Mouse (Mus musculus) lung, embryonic 16.5 days (tissue): ENCODE measurements around the gene Dock8. TPM values are rescaled to one million over a fixed set of nuclear protein-coding genes. Genes with fewer than 3 reads are reported as not detected.

ENCODE experiments used
- ATAC-seq: fragments of 200-750 bp; cut with Nextera tagmentation; 2 replicates; pipeline ENCODE4 v1.8.0; 2017; ENCODE audit warnings: low read depth, mild to moderate bottlenecking, moderate library complexity
- H3K27ac ChIP-seq: fragments of 300-500 bp; sonication (generic); 2 replicates; pipeline ENCODE4 v1.5.1; 2014; ENCODE audit warnings: mild to moderate bottlenecking, control low read depth, low read length
- H3K27me3 ChIP-seq: fragments of 300-500 bp; sonication (generic); 2 replicates; pipeline ENCODE4 v1.6.1; 2014; ENCODE audit warnings: low read depth, low read length, mixed read lengths; ENCODE audit not compliant: control insufficient read depth, insufficient read depth
- H3K36me3 ChIP-seq: fragments of 300-500 bp; sonication (generic); 2 replicates; pipeline ENCODE4 v1.6.1; 2014; ENCODE audit warnings: low read length; ENCODE audit not compliant: control insufficient read depth, insufficient read depth
- H3K4me1 ChIP-seq: fragments of 300-500 bp; sonication (generic); replicated peaks from 2 replicates; pipeline ENCODE4 v1.6.1; 2014; ENCODE audit warnings: low read length, mixed read lengths; ENCODE audit not compliant: control insufficient read depth, insufficient read depth
- H3K4me2 ChIP-seq: fragments of 300-500 bp; sonication (generic); 2 replicates; pipeline ENCODE4 v1.6.1; 2014; ENCODE audit warnings: low read depth, low read length, control low read depth
- H3K4me3 ChIP-seq: fragments of 300-500 bp; sonication (generic); 2 replicates; pipeline ENCODE4 v1.5.1; 2014; ENCODE audit warnings: mild to moderate bottlenecking, low read length, control low read depth
- H3K9ac ChIP-seq: fragments of 300-500 bp; sonication (generic); 2 replicates; pipeline ENCODE4 v1.6.1; 2014; ENCODE audit warnings: low read length, control low read depth
- H3K9me3 ChIP-seq: fragments of 300-500 bp; sonication (generic); 2 replicates; pipeline ENCODE4 v1.6.1; 2016; ENCODE audit warnings: low read length; ENCODE audit not compliant: control insufficient read depth
- WGBS: fragments of 180-500 bp; shearing (Covaris S2); extraction: QIAGEN DNeasy Blood & Tissue Kit; methylation state at CpG from one replicate; pipeline ENCODE4 v1.1.7; 2014; 5-methylcytosine and 5-hydroxymethylcytosine counted together
- polyA plus RNA-seq: library from polyadenylated mRNA; unstranded; fragments of >200 nt; fragmentation: Nextera tagmentation; extraction: Ambion mirVana; gene quantifications from 2 replicates; pipeline ENCODE4 v1.2.1, GENCODE M21; 2015

Gene Dock8
- polyA plus RNA-seq, 1 experiment from 2014 or later: 3.9 TPM

GRCm38 (mm10) chr19:25200081-25200860 is 200.9 kb downstream of the Dock8 start:
- Histone ChIP-seq H3K9ac (no peak overlapping the region), H3K9me3 (no peaks in the 10 kb centered on the region), H3K4me2 (no peak overlapping the region), H3K36me3 (no peaks in the 10 kb centered on the region), H3K27me3 (no peaks in the 10 kb centered on the region), H3K4me3 (no peak overlapping the region), H3K4me1 (peaks cover 6% of the 10 kb centered on the region), H3K27ac (no peak overlapping the region)
- 62% methylated on average over 13 of the region's 13 CpGs for WGBS
- peak; percentile 32; the same call in 1 of the 2 replicates for ATAC-seq

GRCm38 (mm10) chr19:25203077-25203476 is 203.7 kb downstream of the Dock8 start:
- Histone ChIP-seq H3K9ac (no peak overlapping the region), H3K9me3 (no peaks in the 10 kb centered on the region)

GRCm38 (mm10) chr19:25206969-25207368 is 207.6 kb downstream of the Dock8 start:
- no peak for ATAC-seq
- Histone ChIP-seq H3K27ac (no peak overlapping the region), H3K36me3 (no peaks in the 10 kb centered on the region), H3K9ac (no peak overlapping the region), H3K4me1 (peaks cover 2% of the 10 kb centered on the region; the same call in 1 of the 2 replicates), H3K9me3 (no peaks in the 10 kb centered on the region), H3K4me2 (no peak overlapping the region), H3K4me3 (no peak overlapping the region), H3K27me3 (peaks cover 5% of the 10 kb centered on the region; the same call in 1 of the 2 replicates)
- 72% methylated on average over 12 of the region's 12 CpGs for WGBS

More at GRCm38 (mm10) chr19:25203077-25203476, 203.7 kb downstream of the Dock8 start:
- Histone ChIP-seq H3K27ac (no peak overlapping the region), H3K36me3 (no peaks in the 10 kb centered on the region), H3K4me3 (no peak overlapping the region), H3K4me2 (no peak overlapping the region), H3K4me1 (peaks cover 6% of the 10 kb centered on the region), H3K27me3 (no peaks in the 10 kb centered on the region; the same call in 1 of the 2 replicates)
- no peak for ATAC-seq
- WGBS: 74% methylated on average over 12 of the region's 12 CpGs

- Histone ChIP-seq H3K9ac (peak overlapping the region; percentile 32; the same call in 1 of the 2 replicates), H3K27ac (no peak overlapping the region), H3K4me1 (peaks cover 2% of the 10 kb centered on the region; the same call in 1 of the 2 replicates), H3K9me3 (no peaks in the 10 kb centered on the region), H3K4me3 (no peak overlapping the region), H3K27me3 (peaks cover 5% of the 10 kb centered on the region; the same call in 1 of the 2 replicates), H3K36me3 (no peaks in the 10 kb centered on the region), H3K4me2 (peak overlapping the region; percentile 39)
- 28% methylated on average over 23 of the region's 23 CpGs for WGBS
- ATAC-seq: no peak
Observed at GRCm38 (mm10) chr19:25207731-25208361, 208.5 kb downstream of the Dock8 start.

GRCm38 (mm10) chr19:25208596-25209110 is 209.3 kb downstream of the Dock8 start:
- H3K36me3 ChIP-seq: no peaks in the 10 kb centered on the region
- no peaks in the 10 kb centered on the region for H3K9me3 ChIP-seq
- no peak overlapping the region for H3K4me3 ChIP-seq
- WGBS: 75% methylated on average over 11 of the region's 11 CpGs
- no peak overlapping the region for H3K4me2 ChIP-seq
- H3K27me3 ChIP-seq: peaks cover 5% of the 10 kb centered on the region; the same call in 1 of the 2 replicates
- peaks cover 2% of the 10 kb centered on the region; the same call in 1 of the 2 replicates for H3K4me1 ChIP-seq
- H3K9ac ChIP-seq: no peak overlapping the region
- no peak for ATAC-seq
- no peak overlapping the region for H3K27ac ChIP-seq

- 58% methylated on average over 2 of the region's 2 CpGs for WGBS
- Histone ChIP-seq H3K9me3 (no peaks in the 10 kb centered on the region), H3K9ac (no peak overlapping the region), H3K27me3 (no peaks in the 10 kb centered on the region), H3K27ac (no peak overlapping the region), H3K4me2 (no peak overlapping the region), H3K36me3 (no peaks in the 10 kb centered on the region), H3K4me3 (no peak overlapping the region), H3K4me1 (no peaks in the 10 kb centered on the region)
- ATAC-seq: no peak
Observed at GRCm38 (mm10) chr19:25220611-25221010, 221.3 kb downstream of the Dock8 start.

- ATAC-seq: 0 out of 2 replicates have a peak, but pooled peaks have one; percentile 20
Observed at GRCm38 (mm10) chr19:25221964-25222640, 222.8 kb downstream of the Dock8 start.

GRCm38 (mm10) chr19:25230058-25230974 is 231.0 kb downstream of the Dock8 start:
- no peak overlapping the region for H3K9ac ChIP-seq
- 70% methylated on average over 4 of the region's 4 CpGs for WGBS
- no peaks in the 10 kb centered on the region for H3K9me3 ChIP-seq
- peaks cover under 1% of the 10 kb centered on the region for H3K27me3 ChIP-seq
- H3K4me2 ChIP-seq: no peak overlapping the region
- H3K4me1 ChIP-seq: no peaks in the 10 kb centered on the region
- no peak overlapping the region for H3K27ac ChIP-seq
- ATAC-seq: no peak
- no peak overlapping the region for H3K4me3 ChIP-seq
- H3K36me3 ChIP-seq: no peaks in the 10 kb centered on the region

More at GRCm38 (mm10) chr19:25221964-25222640, 222.8 kb downstream of the Dock8 start:
- H3K36me3 ChIP-seq: no peaks in the 10 kb centered on the region
- WGBS: 38% methylated on average over 9 of the region's 9 CpGs
- no peak overlapping the region for H3K9ac ChIP-seq
- no peaks in the 10 kb centered on the region for H3K27me3 ChIP-seq
- H3K4me2 ChIP-seq: no peak overlapping the region
- no peak overlapping the region for H3K4me3 ChIP-seq
- no peaks in the 10 kb centered on the region for H3K4me1 ChIP-seq
- H3K27ac ChIP-seq: no peak overlapping the region
- H3K9me3 ChIP-seq: no peaks in the 10 kb centered on the region
